Mouse (Mus musculus) embryonic facial prominence, embryonic 14.5 days (tissue): ENCODE data around the gene Fam234a. TPM values are rescaled to one million over a fixed set of nuclear protein-coding genes. Genes with fewer than 3 reads are reported as not detected.
A peak's percentile ranks its signal among the peaks of the same experiment; 100 is the strongest.

Experiments
- ATAC-seq: fragments of 200-750 bp; cut with Nextera tagmentation; 2 replicates; pipeline ENCODE4 v1.8.0; 2017; ENCODE audit warnings: low read depth, moderate number of reproducible peaks, moderate TSS enrichment
- DNase-seq: peaks from one replicate; pipeline ENCODE4 v3.0.0-alpha.2; 2015; ENCODE audit warnings: low spot score
- H3K27ac ChIP-seq: fragments of 300-500 bp; sonication (generic); replicated peaks from 2 replicates; pipeline ENCODE4 v1.5.1; 2014; ENCODE audit warnings: low read depth, mild to moderate bottlenecking, low read length, moderate library complexity
- H3K27me3 ChIP-seq: fragments of 300-500 bp; sonication (generic); replicated peaks from 2 replicates; pipeline ENCODE4 v1.6.1; 2014; ENCODE audit warnings: low read length; ENCODE audit not compliant: control insufficient read depth, insufficient read depth
- H3K36me3 ChIP-seq: fragments of 300-500 bp; sonication (generic); 2 replicates; pipeline ENCODE4 v1.6.1; 2014; ENCODE audit warnings: low read length, mixed read lengths; ENCODE audit not compliant: control insufficient read depth, insufficient read depth
- H3K4me1 ChIP-seq: fragments of 300-500 bp; sonication (generic); 2 replicates; pipeline ENCODE4 v1.6.1; 2014; ENCODE audit warnings: antibody characterized with exemption, low read length; ENCODE audit not compliant: control insufficient read depth, insufficient read depth
- H3K4me2 ChIP-seq: fragments of 300-500 bp; sonication (generic); 2 replicates; pipeline ENCODE4 v1.6.1; 2014; ENCODE audit warnings: low read depth, mild to moderate bottlenecking, low read length, moderate library complexity, mixed read lengths
- H3K4me3 ChIP-seq: fragments of 300-500 bp; sonication (generic); 2 replicates; pipeline ENCODE4 v1.5.1; 2014; ENCODE audit warnings: low read depth, mild to moderate bottlenecking, low read length
- H3K9ac ChIP-seq: fragments of 300-500 bp; sonication (generic); 2 replicates; pipeline ENCODE4 v1.6.1; 2014; ENCODE audit warnings: low read depth, mild to moderate bottlenecking, low read length, moderate library complexity, mixed read lengths
- H3K9me3 ChIP-seq: fragments of 300-500 bp; sonication (generic); 2 replicates; pipeline ENCODE4 v1.6.1; 2016; ENCODE audit warnings: low read length; ENCODE audit not compliant: control insufficient read depth
- WGBS: fragments of 180-500 bp; shearing (Covaris S2); extraction: QIAGEN DNeasy Blood & Tissue Kit; methylation state at CpG from one replicate; pipeline ENCODE4 v1.1.7; 2014; 5-methylcytosine and 5-hydroxymethylcytosine counted together
- polyA plus RNA-seq: library from polyadenylated mRNA; unstranded; fragments of >200 nt; fragmentation: Nextera tagmentation; extraction: Ambion mirVana; gene quantifications from 2 replicates; pipeline ENCODE4 v1.2.1, GENCODE M21; 2014

Fam234a gene
- polyA plus RNA-seq, 1 experiment from 2014 or later: 39.4 TPM

DNA sequence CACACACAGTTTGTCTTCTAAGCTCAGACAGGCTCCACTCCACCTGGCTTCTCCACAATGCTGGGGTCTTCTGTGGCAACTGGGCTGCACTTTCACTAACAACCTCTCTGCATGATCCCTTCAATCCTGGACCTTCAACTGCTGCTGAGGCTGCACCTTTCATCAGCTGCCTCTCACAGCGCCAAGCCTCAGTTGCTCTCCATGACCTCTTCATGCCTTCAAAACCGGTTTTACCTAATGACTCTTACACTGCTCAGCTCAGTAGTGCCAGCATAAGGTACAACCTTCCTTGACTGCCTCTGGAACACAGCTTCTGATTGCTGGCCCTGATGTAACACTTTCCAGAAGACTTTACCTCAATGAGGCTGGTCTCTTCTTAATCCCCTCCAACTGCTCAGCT, 22.5 kb downstream of the Fam234a start:
- H3K4me2 ChIP-seq: no peak overlapping the region
- no peaks in the 10 kb centered on the region for H3K27me3 ChIP-seq
- H3K27ac ChIP-seq: no peak overlapping the region
- WGBS: 66% methylated on average over 2 of the region's 2 CpGs
- DNase-seq (no peak), ATAC-seq (no peak)
- no peaks in the 10 kb centered on the region for H3K4me1 ChIP-seq
- H3K9me3 ChIP-seq: no peaks in the 10 kb centered on the region
- H3K9ac ChIP-seq: no peak overlapping the region
- H3K36me3 ChIP-seq: peaks cover 23% of the 10 kb centered on the region
- no peak overlapping the region for H3K4me3 ChIP-seq

- WGBS: 80% methylated on average over 11 of the region's 11 CpGs
- no peaks in the 10 kb centered on the region for H3K4me1 ChIP-seq
These were observed 31.4 kb downstream of the Fam234a start for GRCm38 (mm10) chr17:26212681-26213080.

GRCm38 (mm10) chr17:26212241-26212640, 31.8 kb downstream of the Fam234a start:
- ATAC-seq (no peak), DNase-seq (no peak)
- Histone ChIP-seq H3K4me1 (no peaks in the 10 kb centered on the region), H3K36me3 (peaks cover 16% of the 10 kb centered on the region; the same call in 1 of the 2 replicates), H3K27ac (no peak overlapping the region), H3K9me3 (no peaks in the 10 kb centered on the region), H3K4me3 (no peak overlapping the region), H3K27me3 (no peaks in the 10 kb centered on the region), H3K4me2 (no peak overlapping the region), H3K9ac (no peak overlapping the region)
- WGBS: 94% methylated on average over 7 of the region's 7 CpGs

More at GRCm38 (mm10) chr17:26212681-26213080, 31.4 kb downstream of the Fam234a start:
- ATAC-seq (no peak), DNase-seq (no peak)
- no peak overlapping the region for H3K4me2 ChIP-seq
- H3K36me3 ChIP-seq: peaks cover 21% of the 10 kb centered on the region; the same call in 1 of the 2 replicates
- no peak overlapping the region for H3K27ac ChIP-seq
- H3K4me3 ChIP-seq: no peak overlapping the region
- no peaks in the 10 kb centered on the region for H3K9me3 ChIP-seq
- H3K27me3 ChIP-seq: no peaks in the 10 kb centered on the region
- no peak overlapping the region for H3K9ac ChIP-seq

DNA sequence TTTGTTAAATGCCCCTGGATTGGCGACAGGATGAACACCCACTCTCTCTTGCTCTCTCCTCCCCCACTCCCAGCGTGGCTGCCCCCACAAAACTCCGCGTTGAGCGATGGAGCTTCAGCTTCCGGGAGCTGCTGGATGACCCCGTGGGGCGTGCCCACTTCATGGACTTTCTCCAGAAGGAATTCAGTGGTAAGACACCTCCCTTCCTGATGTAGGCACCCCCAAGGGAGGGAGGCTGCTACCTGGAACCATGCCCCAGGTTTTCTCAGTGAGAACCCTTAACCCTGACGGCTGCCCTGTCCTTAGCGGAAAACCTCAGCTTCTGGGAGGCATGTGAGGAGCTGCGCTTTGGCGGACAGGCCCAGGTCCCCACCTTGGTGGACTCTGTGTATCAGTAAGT, 36.4 kb downstream of the Fam234a start, which contains the start of gene Arhgdig:
Arhgdig (minus strand) TSS at position 101 of the 400 bp plus-strand sequence.
- no peak for DNase-seq
- no peak for ATAC-seq

GRCm38 (mm10) chr17:26206392-26206791, 37.6 kb downstream of the Fam234a start:
- H3K36me3 ChIP-seq: no peaks in the 10 kb centered on the region
- H3K4me2 ChIP-seq: no peak overlapping the region
- 39% methylated on average over 1 of the region's 1 CpGs for WGBS
- H3K9me3 ChIP-seq: no peaks in the 10 kb centered on the region
- H3K27me3 ChIP-seq: peaks cover 33% of the 10 kb centered on the region
- H3K4me3 ChIP-seq: no peak overlapping the region
- no peak overlapping the region for H3K9ac ChIP-seq
- H3K27ac ChIP-seq: no peak overlapping the region
- no peak for ATAC-seq
- DNase-seq: no peak
- peaks cover 7% of the 10 kb centered on the region; the same call in 1 of the 2 replicates for H3K4me1 ChIP-seq

More for the DNA sequence above, 36.4 kb downstream of the Fam234a start, which contains the start of gene Arhgdig:
- WGBS: 92% methylated on average over 12 of the region's 12 CpGs
- Histone ChIP-seq H3K4me2 (no peak within 1 kb of the TSS), H3K27me3 (peaks cover 20% of the 10 kb centered on the region), H3K4me3 (no peak within 1 kb of the TSS), H3K4me1 (peaks cover 7% of the 10 kb centered on the region; the same call in 1 of the 2 replicates), H3K27ac (no peak within 1 kb of the TSS), H3K9me3 (no peaks in the 10 kb centered on the region), H3K36me3 (no peaks in the 10 kb centered on the region), H3K9ac (no peak within 1 kb of the TSS)

DNA sequence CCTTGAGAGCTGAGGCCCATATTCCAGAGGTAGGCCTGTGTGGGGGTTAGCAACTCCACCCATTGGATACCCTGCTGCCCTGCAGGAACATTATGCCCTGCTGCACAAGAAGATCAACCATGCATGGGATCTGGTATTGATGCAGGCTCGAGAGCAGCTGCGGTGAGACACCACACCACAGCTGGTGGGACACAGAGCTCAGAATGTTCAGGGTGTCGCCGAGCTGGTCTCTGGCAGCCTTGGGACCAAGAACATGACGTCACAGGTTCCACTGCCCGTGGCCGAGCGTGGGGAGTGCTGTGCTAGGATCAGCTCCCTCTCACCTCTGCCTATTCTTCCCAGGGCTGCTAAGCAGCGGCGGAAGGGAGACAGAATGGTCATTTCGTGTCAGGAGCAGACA, 39.3 kb downstream of the Fam234a start:
- DNase-seq (no peak), ATAC-seq (no peak)
- 36% methylated on average over 10 of the region's 11 CpGs for WGBS
- Histone ChIP-seq H3K4me1 (peaks cover 7% of the 10 kb centered on the region; the same call in 1 of the 2 replicates), H3K27me3 (peaks cover 48% of the 10 kb centered on the region), H3K27ac (no peak overlapping the region), H3K36me3 (no peaks in the 10 kb centered on the region), H3K9me3 (no peaks in the 10 kb centered on the region), H3K4me2 (no peak overlapping the region), H3K4me3 (no peak overlapping the region), H3K9ac (no peak overlapping the region)

DNA sequence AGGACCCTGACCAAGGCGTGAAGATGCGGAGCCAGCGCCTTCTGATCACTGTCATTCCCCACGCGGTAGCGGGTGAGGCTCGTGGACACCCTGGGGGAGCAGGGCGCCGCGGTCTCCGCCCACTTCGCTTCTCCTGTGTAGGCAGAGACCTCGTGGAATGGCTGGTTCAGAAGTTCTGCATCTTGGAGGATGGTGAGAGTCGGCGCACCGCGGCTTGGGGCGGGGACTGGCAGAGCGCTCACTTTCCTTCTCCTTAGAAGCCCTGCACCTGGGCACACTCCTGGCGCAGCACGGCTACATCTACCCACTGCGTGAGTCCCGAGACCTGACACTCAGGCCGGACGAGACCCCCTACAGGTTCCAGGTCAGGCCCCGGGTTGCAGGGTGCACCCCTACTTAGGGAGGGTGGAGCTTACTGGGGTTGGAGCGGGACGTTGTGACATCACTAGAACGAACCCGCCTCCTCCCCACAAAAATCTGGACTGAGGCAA, 40.7 kb downstream of the Fam234a start:
- peak overlapping the region; percentile 96 for H3K4me2 ChIP-seq
- H3K9me3 ChIP-seq: no peaks in the 10 kb centered on the region
- 1% methylated on average over 26 of the region's 30 CpGs for WGBS
- DNase-seq: peak; percentile 40
- peak overlapping the region; percentile 52 for H3K4me3 ChIP-seq
- peak; percentile 16 for ATAC-seq
- peak overlapping the region; percentile 54 for H3K9ac ChIP-seq
- peaks cover 7% of the 10 kb centered on the region; the same call in 1 of the 2 replicates for H3K4me1 ChIP-seq
- peaks cover under 1% of the 10 kb centered on the region; the same call in 1 of the 2 replicates for H3K36me3 ChIP-seq
- H3K27ac ChIP-seq: no peak overlapping the region
- peaks cover 52% of the 10 kb centered on the region for H3K27me3 ChIP-seq

GRCm38 (mm10) chr17:26202737-26203136, 41.3 kb downstream of the Fam234a start, which contains the start of gene Rgs11:
Gene Rgs11 (plus strand): TSS chr17:26202951.
- no peak for DNase-seq
- ATAC-seq: no peak; the same call in 1 of the 2 replicates
- peak within 1 kb of the TSS; percentile 54 for H3K9ac ChIP-seq
- H3K9me3 ChIP-seq: no peaks in the 10 kb centered on the region
- H3K4me2 ChIP-seq: peak within 1 kb of the TSS; percentile 96
- 2% methylated on average over 17 of the region's 22 CpGs for WGBS
- H3K36me3 ChIP-seq: peaks cover 6% of the 10 kb centered on the region; the same call in 1 of the 2 replicates
- peaks cover 7% of the 10 kb centered on the region; the same call in 1 of the 2 replicates for H3K4me1 ChIP-seq
- H3K27me3 ChIP-seq: peaks cover 52% of the 10 kb centered on the region
- peak within 1 kb of the TSS; percentile 52 for H3K4me3 ChIP-seq
- no peak within 1 kb of the TSS for H3K27ac ChIP-seq

DNA sequence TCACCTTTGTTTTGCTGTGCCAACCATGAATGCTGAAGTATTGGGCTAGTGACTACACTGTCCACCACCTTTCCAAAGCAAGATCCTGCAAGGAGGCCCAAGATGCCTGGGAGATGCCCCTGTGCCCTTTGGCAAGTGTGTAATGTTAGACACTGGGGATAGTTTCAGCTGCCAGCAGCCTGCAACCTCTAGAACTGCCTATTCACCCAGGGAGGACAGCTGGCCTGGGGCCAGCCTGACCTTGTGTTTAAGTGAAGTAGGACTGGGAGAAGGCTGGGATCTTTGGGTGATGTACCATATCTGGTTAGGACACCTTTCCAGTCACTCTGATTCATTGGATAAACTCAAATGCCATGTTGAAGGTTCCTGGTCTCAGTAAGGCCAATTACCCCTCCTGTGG, 42.0 kb downstream of the Fam234a start:
- Histone ChIP-seq H3K4me2 (no peak overlapping the region), H3K9ac (no peak overlapping the region), H3K4me1 (peaks cover 7% of the 10 kb centered on the region; the same call in 1 of the 2 replicates), H3K9me3 (no peaks in the 10 kb centered on the region), H3K27ac (no peak overlapping the region), H3K27me3 (peaks cover 52% of the 10 kb centered on the region), H3K4me3 (peak overlapping the region; percentile 3; the same call in 1 of the 2 replicates), H3K36me3 (peaks cover 12% of the 10 kb centered on the region)
- no peak for ATAC-seq
- DNase-seq: no peak
